Comparison of ENCODE assay signal across 16 mouse cellular contexts in genomic region chr1:90006666-90007065, GRCm38 (mm10). TPM values are rescaled to one million over a fixed set of nuclear protein-coding genes. Genes with fewer than 3 reads are reported as not detected.
DNase-seq lines count a peak whose midpoint lies in the region; ATAC-seq lines count a peak whose summit lies in the region.
"Had no signal": no experiment of that assay in that cellular context is flagged by ENCODE, and none has a peak within 500 bp of the region (broad histone marks: within the 10 kb centered on the region; RNA-seq: fewer than 3 reads in every experiment).

No protein-coding gene starts in this region.

- no peaks in the 10 kb centered on the region for H3K36me3 ChIP-seq in midbrain, embryonic 15.5 days (replicated peaks)
- no peaks in the 10 kb centered on the region for H3K36me3 ChIP-seq in midbrain, embryonic 11.5 days (ENCODE audit: control insufficient read depth, insufficient read depth, low read length)
- H3K36me3 ChIP-seq: embryonic facial prominence, embryonic 10.5 days; heart, embryonic 12.5 days; intestine, embryonic 15.5 days had no signal

- no peaks in the 10 kb centered on the region for H3K27me3 ChIP-seq in midbrain, embryonic 15.5 days (replicated peaks)
- H3K27me3 ChIP-seq in midbrain, embryonic 11.5 days (ENCODE audit: control insufficient read depth, insufficient read depth, low read length): no peaks in the 10 kb centered on the region
- H3K27me3 ChIP-seq: heart, embryonic 12.5 days had no signal

- no peak overlapping the region for H3K4me2 ChIP-seq in midbrain, embryonic 15.5 days
- H3K4me2 ChIP-seq in midbrain, embryonic 11.5 days: no peak overlapping the region
- H3K4me2 ChIP-seq: heart, embryonic 12.5 days; intestine, embryonic 15.5 days had no signal

- no peaks in the 10 kb centered on the region for H3K9me3 ChIP-seq in midbrain, embryonic 15.5 days
- H3K9me3 ChIP-seq in midbrain, embryonic 11.5 days (ENCODE audit: control insufficient read depth, low read length): no peaks in the 10 kb centered on the region
- H3K9me3 ChIP-seq: embryonic facial prominence, embryonic 10.5 days; heart, embryonic 12.5 days; intestine, embryonic 15.5 days had no signal

- H3K4me1 ChIP-seq in midbrain, embryonic 15.5 days: no peaks in the 10 kb centered on the region
- H3K4me1 ChIP-seq in midbrain, embryonic 11.5 days (ENCODE audit: control insufficient read depth, insufficient read depth, low read length): no peaks in the 10 kb centered on the region
- H3K4me1 ChIP-seq: embryonic facial prominence, embryonic 10.5 days; heart, embryonic 12.5 days; intestine, embryonic 15.5 days had no signal

- peak; percentile 7 to 16 for DNase-seq in cerebellum, adult 18-20 months
- DNase-seq in cerebellum, adult 9-11 months: no peak
- DNase-seq in midbrain, embryonic 11.5 days (ENCODE audit: low spot score, missing footprints): no peak
- peak; percentile 28 for DNase-seq in layer of hippocampus, adult 9-11 months
- peak; percentile 15 to 20 for DNase-seq in right cerebral cortex, postnatal 36 days (ENCODE audit: low spot score in 2 of 2)
- DNase-seq in lung, postnatal 10 days: no peak
- DNase-seq: kidney, postnatal 4 days had no signal

- 69% methylated on average over 14 of the region's 14 CpGs for WGBS in midbrain, embryonic 15.5 days
- 76% methylated on average over 14 of the region's 14 CpGs for WGBS in midbrain, embryonic 11.5 days

- no peak overlapping the region for H3K9ac ChIP-seq in midbrain, embryonic 15.5 days
- H3K9ac ChIP-seq in midbrain, embryonic 11.5 days (ENCODE audit: low read length): no peak overlapping the region
- H3K9ac ChIP-seq: heart, embryonic 12.5 days; intestine, embryonic 15.5 days; liver, embryonic 14.5 days had no signal

- 0 out of 2 replicates have a peak overlapping the region, but pooled peaks have one; percentile 7 for H3K27ac ChIP-seq in midbrain, embryonic 15.5 days
- H3K27ac ChIP-seq in midbrain, embryonic 11.5 days (ENCODE audit: low read depth, low read length): no peak overlapping the region
- H3K27ac ChIP-seq: embryonic facial prominence, embryonic 10.5 days; intestine, embryonic 15.5 days; liver, embryonic 14.5 days; macrophage had no signal

- ATAC-seq in midbrain, embryonic 15.5 days (replicated peaks): no peak
- ATAC-seq in midbrain, embryonic 11.5 days (ENCODE audit: low FRiP score): no peak
- ATAC-seq in erythroblast, adult 5-6 weeks (replicated peaks; ENCODE audit: low FRiP score, poor library complexity, severe bottlenecking): no peak
- ATAC-seq: intestine, embryonic 15.5 days had no signal

- no peak overlapping the region for H3K4me3 ChIP-seq in midbrain, embryonic 15.5 days
- no peak overlapping the region for H3K4me3 ChIP-seq in midbrain, embryonic 11.5 days (ENCODE audit: low read depth, low read length)
- H3K4me3 ChIP-seq: embryonic facial prominence, embryonic 10.5 days; heart, embryonic 12.5 days; intestine, embryonic 15.5 days had no signal

RNA-seq across cellular contexts. Expression of gene Asb18, which starts 7.8 kb away (rescaled TPM):
- polyA plus RNA-seq in midbrain, embryonic 15.5 days (2015; fragmentation: Nextera tagmentation; extraction: Ambion mirVana): 0.45 and 0.54 TPM in 2 replicates
- polyA plus RNA-seq in midbrain, embryonic 11.5 days (2014; fragmentation: Nextera tagmentation; extraction: Ambion mirVana): 0.07 TPM in 1 of 2 replicates, not detected in the other
- total RNA-seq in erythroblast, adult 5-6 weeks (2015; ENCODE audit: low replicate concordance): not detected in 2 replicates
- total RNA-seq in erythroblast, adult 5-6 weeks (2017; ENCODE audit: low replicate concordance): 0.14 TPM in 1 of 2 replicates, not detected in the other
- total RNA-seq: ES-E14 had no signal
- polyA plus RNA-seq: intestine, embryonic 15.5 days; liver, embryonic 14.5 days; macrophage; small intestine, adult 2 months had no signal

Comparison
In these comparisons a context has a peak if more than half of its experiments do, and no peak if none do; other contexts are left out.
1. DNase-seq: peak in cerebellum, adult 18-20 months (2 of 2), layer of hippocampus, adult 9-11 months (single experiment) and right cerebral cortex, postnatal 36 days (2 of 2); none in cerebellum, adult 9-11 months (single experiment), midbrain, embryonic 11.5 days (single experiment) and lung, postnatal 10 days (single experiment).